ENCODE assay signal across 14 mouse cellular contexts in the genomic region with DNA sequence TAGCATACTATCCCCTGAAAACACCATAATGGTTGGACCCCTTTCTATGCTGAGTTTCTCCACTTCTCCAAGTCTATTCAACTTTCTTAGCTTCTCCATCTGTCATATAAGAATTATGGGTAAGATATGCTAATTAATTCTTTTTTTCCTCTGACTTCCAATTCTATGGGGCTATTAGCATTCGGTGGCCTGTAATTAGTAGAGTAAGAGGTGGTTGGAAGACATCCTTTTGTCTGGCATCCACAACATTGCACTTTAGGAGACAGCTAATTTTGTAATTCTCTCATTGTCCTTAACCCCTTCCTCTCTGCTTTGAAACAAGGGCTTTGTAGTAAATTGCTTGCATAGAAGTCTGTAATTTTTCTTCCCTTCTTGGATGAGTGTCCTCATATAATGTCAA.
"Had no signal": no experiment of that assay in that cellular context is flagged by ENCODE, and none has a peak within 500 bp of the region (broad histone marks: within the 10 kb centered on the region; RNA-seq: fewer than 3 reads in every experiment).

No protein-coding gene starts in this region.

- H3K4me3 ChIP-seq: limb, embryonic 12.5 days; limb, embryonic 15.5 days; midbrain, embryonic 13.5 days had no signal

- H3K4me1 ChIP-seq: limb, embryonic 12.5 days; limb, embryonic 15.5 days; midbrain, embryonic 13.5 days had no signal

- H3K9me3 ChIP-seq: limb, embryonic 12.5 days; limb, embryonic 15.5 days; midbrain, embryonic 13.5 days had no signal

- H3K9ac ChIP-seq: limb, embryonic 12.5 days; limb, embryonic 15.5 days; liver, embryonic 14.5 days; liver, postnatal 0 days; lung, embryonic 14.5 days; midbrain, embryonic 13.5 days had no signal

- ATAC-seq: liver, postnatal 0 days; lung, postnatal 0 days had no signal

- H3K27ac ChIP-seq: limb, embryonic 12.5 days; limb, embryonic 15.5 days; liver, embryonic 14.5 days; macrophage; midbrain, embryonic 13.5 days had no signal

- DNase-seq: kidney, postnatal 14 days; kidney, postnatal 4 days; left cerebral cortex, postnatal 4 days; liver, postnatal 0 days; lung, embryonic 14.5 days; thymus, adult 18-20 months; thymus, postnatal 36 days had no signal

- H3K36me3 ChIP-seq: limb, embryonic 12.5 days; limb, embryonic 15.5 days; midbrain, embryonic 13.5 days had no signal

- H3K4me2 ChIP-seq: limb, embryonic 12.5 days; limb, embryonic 15.5 days; liver, embryonic 11.5 days; lung, embryonic 14.5 days; midbrain, embryonic 13.5 days had no signal

- H3K27me3 ChIP-seq: limb, embryonic 12.5 days; limb, embryonic 15.5 days; midbrain, embryonic 13.5 days had no signal
